In genomic region chr4:134914864-134915209, GRCm38 (mm10) we compare ENCODE assay signal across 8 mouse cellular contexts. TPM values are rescaled to one million over a fixed set of nuclear protein-coding genes. Genes with fewer than 3 reads are reported as not detected.
DNase-seq lines count a peak whose midpoint lies in the region; ATAC-seq and TF ChIP-seq lines count a peak whose summit lies in the region.

Gene Tmem50a (minus strand): TSS chr4:134915024.

- peak within 1 kb of the TSS; percentile 86 for H3K4me3 ChIP-seq in embryonic facial prominence, embryonic 12.5 days
- peak within 1 kb of the TSS; percentile 92 for H3K4me3 ChIP-seq in limb, embryonic 11.5 days (ENCODE audit: low read depth, low read length)
- H3K4me3 ChIP-seq in midbrain, embryonic 13.5 days (replicated peaks): peak within 1 kb of the TSS; percentile 94
- peak within 1 kb of the TSS; percentile 72 for H3K4me3 ChIP-seq in small intestine, adult 2 months (ENCODE audit: low read depth, low read length)

- H3K36me3 ChIP-seq in embryonic facial prominence, embryonic 12.5 days: peaks cover 15% of the 10 kb centered on the region
- H3K36me3 ChIP-seq in limb, embryonic 11.5 days (ENCODE audit: control insufficient read depth, insufficient read depth, low read length): peaks cover 3% of the 10 kb centered on the region; the same call in 1 of the 2 replicates
- peaks cover 14% of the 10 kb centered on the region for H3K36me3 ChIP-seq in midbrain, embryonic 13.5 days
- peaks cover 6% of the 10 kb centered on the region; the same call in 1 of the 2 replicates for H3K36me3 ChIP-seq in small intestine, adult 2 months (ENCODE audit: control insufficient read depth, insufficient read depth, low read length)

- peak; percentile 73 for TF ChIP-seq POLR2A in small intestine, adult 2 months (IDR thresholded peaks at IDR 0.05; ENCODE audit: low read depth, low read length)

- H3K27ac ChIP-seq in embryonic facial prominence, embryonic 12.5 days: peak within 1 kb of the TSS; percentile 91
- peak within 1 kb of the TSS; percentile 76 for H3K27ac ChIP-seq in limb, embryonic 11.5 days (replicated peaks; ENCODE audit: low read depth, low read length)
- H3K27ac ChIP-seq in midbrain, embryonic 13.5 days: peak within 1 kb of the TSS; percentile 87
- peak within 1 kb of the TSS; percentile 85 for H3K27ac ChIP-seq in small intestine, adult 2 months (ENCODE audit: insufficient read depth, low read depth, low read length)

- H3K4me1 ChIP-seq in embryonic facial prominence, embryonic 12.5 days: peaks cover 8% of the 10 kb centered on the region; the same call in 1 of the 2 replicates
- 0 out of 2 replicates have a peak, but pooled peaks cover 2% of the 10 kb centered on the region for H3K4me1 ChIP-seq in limb, embryonic 11.5 days (ENCODE audit: control insufficient read depth, insufficient read depth, low read length)
- peaks cover 18% of the 10 kb centered on the region for H3K4me1 ChIP-seq in midbrain, embryonic 13.5 days (replicated peaks)
- peaks cover 9% of the 10 kb centered on the region; the same call in 1 of the 2 replicates for H3K4me1 ChIP-seq in small intestine, adult 2 months (ENCODE audit: control insufficient read depth, insufficient read depth, insufficient read length, low read length)

- peak within 1 kb of the TSS; percentile 54 for H3K4me2 ChIP-seq in embryonic facial prominence, embryonic 12.5 days (replicated peaks)
- peak within 1 kb of the TSS; percentile 77 for H3K4me2 ChIP-seq in limb, embryonic 11.5 days (ENCODE audit: low read depth, severe bottlenecking)
- peak within 1 kb of the TSS; percentile 75 for H3K4me2 ChIP-seq in midbrain, embryonic 13.5 days (replicated peaks)

- peak; percentile 86 for ATAC-seq in embryonic facial prominence, embryonic 12.5 days (ENCODE audit: insufficient number of reproducible peaks, insufficient read depth, low FRiP score, low TSS enrichment)
- peak; percentile 84 for ATAC-seq in limb, embryonic 11.5 days (ENCODE audit: insufficient number of reproducible peaks, low FRiP score, low TSS enrichment, low read depth)
- ATAC-seq in midbrain, embryonic 13.5 days: peak; percentile 91

- under 1% methylated on average over 25 of the region's 25 CpGs for WGBS in embryonic facial prominence, embryonic 12.5 days
- 0% methylated on average over 25 of the region's 25 CpGs for WGBS in limb, embryonic 11.5 days
- 0% methylated on average over 25 of the region's 25 CpGs for WGBS in midbrain, embryonic 13.5 days
- under 1% methylated on average over 25 of the region's 25 CpGs for WGBS in small intestine, adult 2 months

- no peak for TF ChIP-seq CTCF in small intestine, adult 2 months (IDR thresholded peaks at IDR 0.05; ENCODE audit: extremely low read depth, insufficient read length, insufficient replicate concordance, low read depth, low read length)

- no peaks in the 10 kb centered on the region for H3K9me3 ChIP-seq in embryonic facial prominence, embryonic 12.5 days
- no peaks in the 10 kb centered on the region for H3K9me3 ChIP-seq in limb, embryonic 11.5 days (ENCODE audit: control insufficient read depth, low read length)
- H3K9me3 ChIP-seq in midbrain, embryonic 13.5 days: no peaks in the 10 kb centered on the region

- no peaks in the 10 kb centered on the region for H3K27me3 ChIP-seq in embryonic facial prominence, embryonic 12.5 days
- H3K27me3 ChIP-seq in limb, embryonic 11.5 days (ENCODE audit: control insufficient read depth, insufficient read depth, low read length): no peaks in the 10 kb centered on the region
- no peaks in the 10 kb centered on the region for H3K27me3 ChIP-seq in midbrain, embryonic 13.5 days
- no peaks in the 10 kb centered on the region for H3K27me3 ChIP-seq in small intestine, adult 2 months (ENCODE audit: control insufficient read depth, insufficient read depth, low read length)

- DNase-seq in 3T3-L1 (ENCODE audit: low read depth, low spot score): peak; percentile 93
- DNase-seq in adrenal gland, postnatal 36 days: peak; percentile 98
- peak; percentile 100 for DNase-seq in heart, adult 11 months
- peak; percentile 93 for DNase-seq in kidney, adult 18-20 months
- peak; percentile 94 for DNase-seq in limb, embryonic 11.5 days (ENCODE audit: low spot score)

- H3K9ac ChIP-seq in embryonic facial prominence, embryonic 12.5 days: peak within 1 kb of the TSS; percentile 94
- peak within 1 kb of the TSS; percentile 86 for H3K9ac ChIP-seq in limb, embryonic 11.5 days (ENCODE audit: low read length)
- peak within 1 kb of the TSS; percentile 94 for H3K9ac ChIP-seq in midbrain, embryonic 13.5 days (replicated peaks)

RNA-seq across cellular contexts. Expression of gene Tmem50a, which starts in this region (rescaled TPM):
- total RNA-seq in adrenal gland, postnatal 36 days (2021): 100 to 1,000 TPM; 229 to 405 TPM
- polyA plus RNA-seq in embryonic facial prominence, embryonic 12.5 days (2016; fragmentation: Nextera tagmentation; extraction: Ambion mirVana): 160 and 161 TPM in 2 replicates
- 145 and 154 TPM in 2 replicates for polyA plus RNA-seq in limb, embryonic 11.5 days (2014; fragmentation: Nextera tagmentation; extraction: Ambion mirVana)
- polyA plus RNA-seq in midbrain, embryonic 13.5 days (2015; fragmentation: Nextera tagmentation; extraction: Ambion mirVana): 203 and 209 TPM in 2 replicates
- polyA plus RNA-seq in small intestine, adult 2 months (2012; rRNA removed): 29.8 and 54.4 TPM in 2 replicates

Comparison
In these comparisons a context has a peak if more than half of its experiments do, and no peak if none do; other contexts are left out.
1. Peak in every context shown above with its lines: DNase-seq, ATAC-seq, H3K4me3 ChIP-seq and H3K27ac ChIP-seq.